Mouse (Mus musculus) spleen, adult 2 months (tissue): Measurements from ENCODE around the gene Srgap2. TPM values are rescaled to one million over a fixed set of nuclear protein-coding genes. Genes with fewer than 3 reads are reported as not detected.

Experiments
- DNase-seq, 2 experiments: peaks; one replicate each; pipeline versions ENCODE4 v3.0.0 to v3.0.0-alpha.2; 2012 to 2021; ENCODE audit warnings: low spot score in 2 of 2, low read depth in 1 of 2
- H3K27ac ChIP-seq: fragments of 200-500 bp; 2 replicates; pipeline ENCODE4 v1.5.1; 2012; ENCODE audit warnings: low read length, inconsistent platforms; ENCODE audit not compliant: insufficient read depth
- H3K27me3 ChIP-seq: fragments of 200-500 bp; 2 replicates; pipeline ENCODE4 v1.6.1; 2012; ENCODE audit warnings: mild to moderate bottlenecking, moderate library complexity, low read length, inconsistent platforms; ENCODE audit not compliant: control insufficient read depth, insufficient read depth
- H3K36me3 ChIP-seq: fragments of 200-500 bp; 2 replicates; pipeline ENCODE4 v1.6.1; 2012; ENCODE audit warnings: mild to moderate bottlenecking, low read length, inconsistent platforms; ENCODE audit not compliant: control insufficient read depth, insufficient read depth
- H3K4me1 ChIP-seq: fragments of 200-500 bp; 2 replicates; pipeline ENCODE4 v1.6.1; 2011; ENCODE audit warnings: inconsistent platforms; ENCODE audit not compliant: control insufficient read depth, insufficient read depth, insufficient read length
- H3K4me3 ChIP-seq: fragments of 200-500 bp; 2 replicates; pipeline ENCODE4 v1.5.1; 2011; ENCODE audit warnings: mild to moderate bottlenecking, inconsistent platforms; ENCODE audit not compliant: insufficient read depth, insufficient read length; ENCODE audit errors: extremely low read depth
- CTCF ChIP-seq: fragments of 200-500 bp; IDR thresholded peaks from 2 replicates; pipeline ENCODE4 v1.5.1; 2011; ENCODE audit warnings: mild to moderate bottlenecking, inconsistent platforms; ENCODE audit not compliant: insufficient read depth, insufficient read length, insufficient replicate concordance; ENCODE audit errors: extremely low read depth
- POLR2A ChIP-seq: fragments of 200-500 bp; IDR thresholded peaks from 2 replicates; pipeline ENCODE4 v1.6.1; 2011; ENCODE audit warnings: low read depth, low read length, inconsistent platforms
- WGBS: fragments of 180-500 bp; shearing (Covaris S2); methylation state at CpG from one replicate; pipeline ENCODE4 v1.1.7; 2018; 5-methylcytosine and 5-hydroxymethylcytosine counted together
- polyA plus RNA-seq: library from polyadenylated mRNA; depleted of rRNA; stranded (reverse); fragments of >200 nt; gene quantifications from 2 replicates; pipeline ENCODE4 v1.2.3, GENCODE M21; 2012

The Srgap2 gene
- polyA plus RNA-seq, 1 experiment, result 11.0 TPM

GRCm38 (mm10) chr1:131511661-131512500, 15.3 kb downstream of the Srgap2 start:
- Histone ChIP-seq H3K4me3 (no peak overlapping the region), H3K27ac (no peak overlapping the region), H3K36me3 (no peaks in the 10 kb centered on the region), H3K4me1 (no peaks in the 10 kb centered on the region), H3K27me3 (no peaks in the 10 kb centered on the region)
- no peak for TF ChIP-seq POLR2A
- no peak for TF ChIP-seq CTCF
- WGBS, result 81% methylated on average over 3 of the region's 3 CpGs
- no peak for DNase-seq

GRCm38 (mm10) chr1:131511131-131511530, 16.0 kb downstream of the Srgap2 start:
- DNase-seq, result no peak
- no peaks in the 10 kb centered on the region for H3K36me3 ChIP-seq
- H3K27ac ChIP-seq, result no peak overlapping the region
- H3K4me3 ChIP-seq, result no peak overlapping the region
- H3K27me3 ChIP-seq, result no peaks in the 10 kb centered on the region
- TF ChIP-seq POLR2A, result no peak
- no peak for TF ChIP-seq CTCF
- H3K4me1 ChIP-seq, result no peaks in the 10 kb centered on the region

GRCm38 (mm10) chr1:131501681-131502080, 25.5 kb downstream of the Srgap2 start:
- WGBS, result 68% methylated on average over 1 of the region's 1 CpGs
- TF ChIP-seq CTCF (no peak), POLR2A (no peak)

GRCm38 (mm10) chr1:131498231-131498630, 28.9 kb downstream of the Srgap2 start:
- TF ChIP-seq CTCF (no peak), POLR2A (no peak)
- no peak overlapping the region for H3K27ac ChIP-seq
- H3K36me3 ChIP-seq, result no peaks in the 10 kb centered on the region
- no peaks in the 10 kb centered on the region for H3K27me3 ChIP-seq
- 87% methylated on average over 1 of the region's 1 CpGs for WGBS
- H3K4me3 ChIP-seq, result no peak overlapping the region
- DNase-seq, result no peak
- H3K4me1 ChIP-seq, result 0 out of 2 replicates have a peak, but pooled peaks cover 5% of the 10 kb centered on the region

More at GRCm38 (mm10) chr1:131501681-131502080, 25.5 kb downstream of the Srgap2 start:
- Histone ChIP-seq H3K36me3 (no peaks in the 10 kb centered on the region), H3K27me3 (no peaks in the 10 kb centered on the region), H3K4me1 (no peaks in the 10 kb centered on the region), H3K4me3 (no peak overlapping the region), H3K27ac (no peak overlapping the region)
- no peak for DNase-seq

GRCm38 (mm10) chr1:131493966-131494898, 32.9 kb downstream of the Srgap2 start:
- H3K27me3 ChIP-seq, result no peaks in the 10 kb centered on the region
- DNase-seq, result no peak
- no peak for TF ChIP-seq CTCF
- no peak for TF ChIP-seq POLR2A
- H3K27ac ChIP-seq, result no peak overlapping the region
- no peak overlapping the region for H3K4me3 ChIP-seq
- H3K4me1 ChIP-seq, result peaks cover 8% of the 10 kb centered on the region; the same call in 1 of the 2 replicates
- WGBS, result 68% methylated on average over 4 of the region's 4 CpGs
- no peaks in the 10 kb centered on the region for H3K36me3 ChIP-seq

- DNase-seq, result peak; percentile 8 to 20
- Histone ChIP-seq H3K4me1 (peaks cover 8% of the 10 kb centered on the region; the same call in 1 of the 2 replicates), H3K27ac (no peak overlapping the region), H3K36me3 (no peaks in the 10 kb centered on the region), H3K4me3 (no peak overlapping the region), H3K27me3 (no peaks in the 10 kb centered on the region)
- 7% methylated on average over 2 of the region's 2 CpGs for WGBS
- no peak for TF ChIP-seq POLR2A
- no peak for TF ChIP-seq CTCF
These were observed 34.8 kb downstream of the Srgap2 start for GRCm38 (mm10) chr1:131492360-131492759.
